Mouse (Mus musculus): Measurements from ENCODE around the gene Esp8. TPM values are rescaled to one million over a fixed set of nuclear protein-coding genes. Genes with fewer than 3 reads are reported as not detected.
"Not testable (repeated sequence)": the region's sequence is repeated elsewhere in the genome, so short reads cannot be mapped to it uniquely, and the experiment has no call there.

The Esp8 gene
- not detected for total RNA-seq (2022)

- DNase-seq (ENCODE audit: low spot score) = no peak
Observed at GRCm38 (mm10) chr17:40519818-40520217, at the start of gene Esp8. Gene Esp8, plus strand, starts transcription at chr17:40520022.

GRCm38 (mm10) chr17:40483566-40483965 is 36.3 kb upstream of the Esp8 start:
- not testable (repeated sequence) for DNase-seq (ENCODE audit: low spot score)

DNA sequence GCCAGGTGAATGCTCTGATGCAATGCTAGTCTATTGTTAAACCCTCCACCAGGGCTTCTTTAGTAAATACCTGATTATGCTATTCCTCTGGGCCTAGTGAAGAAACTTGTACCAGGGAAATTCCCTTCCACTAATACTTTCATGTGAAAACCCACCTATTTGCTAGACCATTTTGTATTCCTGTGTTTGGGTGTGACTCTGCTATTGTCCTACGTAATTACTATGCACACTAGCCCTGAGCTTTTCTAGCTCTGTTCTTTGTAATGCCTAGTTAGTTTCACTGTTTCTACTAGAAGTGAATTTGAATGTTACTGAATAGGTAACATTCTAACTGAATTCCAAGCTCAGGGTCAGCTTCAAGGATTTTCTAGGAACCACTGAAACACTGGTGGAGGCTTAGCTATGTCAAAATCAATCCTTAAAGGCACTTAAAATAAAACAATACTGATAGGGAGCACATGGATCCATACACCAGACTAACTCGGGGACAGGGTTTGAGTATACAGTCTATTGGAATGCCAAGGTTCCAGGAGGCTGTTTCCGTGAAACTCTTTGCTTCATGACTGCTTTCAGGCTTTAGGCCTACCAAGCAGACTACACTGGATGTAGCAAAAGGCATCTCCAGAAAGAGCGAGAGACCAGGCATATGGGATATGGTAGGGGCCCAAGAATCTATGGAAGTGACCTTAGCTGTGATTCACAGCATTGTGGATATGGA is 24.2 kb upstream of the Esp8 start:
- DNase-seq (ENCODE audit: low spot score) = not testable (repeated sequence)

DNA sequence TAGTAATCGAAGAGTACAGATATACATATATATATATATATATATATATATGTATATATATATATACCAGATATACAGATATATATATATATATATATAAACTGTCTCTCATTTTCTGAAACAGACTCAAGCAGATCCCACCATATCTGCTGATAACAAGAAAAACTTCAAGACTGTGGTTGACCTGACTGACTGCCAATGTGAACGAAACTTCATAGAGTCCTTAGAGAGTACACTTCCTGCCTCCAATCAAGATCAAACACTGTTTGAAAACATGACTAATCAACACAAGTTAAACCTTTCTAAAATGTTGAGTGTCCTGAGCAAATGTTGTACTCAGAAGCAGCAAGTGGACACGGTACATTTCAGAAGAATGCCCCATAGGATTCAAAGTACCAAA is 10.0 kb downstream of the Esp8 start:
- no peak for DNase-seq (ENCODE audit: low spot score)

GRCm38 (mm10) chr17:40531147-40531546 is 11.3 kb downstream of the Esp8 start:
- no peak for DNase-seq (ENCODE audit: low spot score)

DNA sequence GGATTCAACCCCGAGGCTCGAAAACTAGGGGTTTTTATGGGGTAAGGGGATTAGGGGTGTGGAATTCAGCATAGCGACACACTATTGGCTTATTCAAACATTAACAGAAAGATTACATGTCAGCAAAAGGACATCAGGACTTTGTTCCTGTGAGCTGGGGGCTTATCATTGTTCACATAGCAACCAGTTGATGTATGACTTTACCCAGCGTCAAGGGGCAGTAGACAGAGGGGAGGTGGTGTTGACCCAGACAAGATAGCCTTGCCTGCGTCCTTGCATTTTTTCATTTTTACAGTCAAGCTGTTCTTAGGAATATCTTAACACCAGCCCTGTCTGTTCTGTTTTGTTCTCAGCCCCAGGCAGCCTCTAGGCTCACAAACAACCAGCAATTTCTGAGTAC is 27.2 kb downstream of the Esp8 start:
- not testable (repeated sequence) for DNase-seq (ENCODE audit: low spot score)

DNA sequence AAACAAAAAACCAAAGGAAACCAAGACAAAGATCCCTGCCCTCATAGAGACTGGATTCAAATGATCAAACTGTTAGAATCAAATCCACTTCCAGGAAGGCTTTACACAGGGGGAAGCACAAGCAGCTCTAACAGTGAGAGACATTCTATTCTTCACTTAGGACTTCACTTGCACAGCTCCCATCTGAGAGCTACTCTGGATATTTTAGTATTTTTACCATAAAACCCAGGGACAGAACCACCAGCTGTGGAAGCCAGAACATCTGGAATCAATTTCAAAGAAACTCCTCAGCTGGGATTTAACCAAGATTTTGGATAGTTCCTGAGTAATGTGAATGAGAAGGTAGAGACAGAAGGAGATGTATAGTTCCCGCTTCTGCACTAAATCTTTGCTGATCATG is 33.6 kb downstream of the Esp8 start:
- DNase-seq (ENCODE audit: low spot score) = no peak

GRCm38 (mm10) chr17:40561207-40561606 is 41.4 kb downstream of the Esp8 start, which contains the start of gene Esp6:
Gene Esp6, plus strand, starts transcription at chr17:40561507.
- no peak for DNase-seq (ENCODE audit: low spot score)

Other genes starting within 250 kb of the Esp8 start
- not detected for gene Crisp1, start 200.8 kb upstream of the Esp8 start, total RNA-seq (2022)
- not detected for gene Esp6, start 41.5 kb downstream of the Esp8 start, total RNA-seq (2022)
- gene Esp4, start 78.6 kb downstream of the Esp8 start, total RNA-seq (2022) = not detected
- gene Esp3, start 112.1 kb downstream of the Esp8 start, total RNA-seq (2022) = not detected
- gene Esp1, start 207.1 kb downstream of the Esp8 start, total RNA-seq (2022) = not detected

Measured in heart, adult 8-10 months (tissue).